Mouse (Mus musculus) MEL (cell line): Measurements from ENCODE around the gene Sostdc1. TPM values are rescaled to one million over a fixed set of nuclear protein-coding genes. Genes with fewer than 3 reads are reported as not detected.

Experiments
- DNase-seq: peaks from one replicate; pipeline ENCODE4 v3.0.0; 2011; ENCODE audit warnings: low read depth, low spot score
- H3K27ac ChIP-seq: 2 replicates; pipeline ENCODE4 v1.5.1; 2012; ENCODE audit warnings: low read depth, mild to moderate bottlenecking, control low read depth, low read length, moderate library complexity; ENCODE audit not compliant: control insufficient read depth
- H3K27me3 ChIP-seq, 2 experiments: fragments of 150-350 bp in 1 of 2; sonication (generic) in 1 of 2; 2 replicates each; pipeline ENCODE4 v1.6.1; 2012; ENCODE audit warnings: low read length in 2 of 2, mild to moderate bottlenecking in 2 of 2, improper control_type of control experiment in 1 of 2, moderate library complexity in 1 of 2; ENCODE audit not compliant: insufficient read depth in 2 of 2, control insufficient read depth in 1 of 2
- H3K36me3 ChIP-seq, 2 experiments: 2 replicates each; pipeline ENCODE4 v1.6.1; 2012 to 2014; ENCODE audit warnings: low read length in 2 of 2, improper control_type of control experiment in 1 of 2, inconsistent platforms in 1 of 2, mild to moderate bottlenecking in 1 of 2; ENCODE audit not compliant: insufficient read depth in 2 of 2, control insufficient read depth in 1 of 2
- H3K4me1 ChIP-seq, 2 experiments: fragments of 150-350 bp in 1 of 2; sonication (generic) in 1 of 2; 2 replicates each; pipeline ENCODE4 v1.6.1; 2012; ENCODE audit warnings: low read length in 2 of 2, improper control_type of control experiment in 1 of 2, mild to moderate bottlenecking in 1 of 2; ENCODE audit not compliant: insufficient read depth in 2 of 2, control insufficient read depth in 1 of 2
- H3K4me3 ChIP-seq, 2 experiments: fragments of 150-350 bp in 1 of 2; sonication (generic) in 1 of 2; 2 replicates each; pipeline ENCODE4 v1.5.1; 2012; ENCODE audit warnings: low read depth in 2 of 2, low read length in 2 of 2, mild to moderate bottlenecking in 2 of 2, moderate library complexity in 2 of 2, control low read depth in 1 of 2, improper control_type of control experiment in 1 of 2; ENCODE audit not compliant: control insufficient read depth in 1 of 2, insufficient read depth in 1 of 2
- H3K79me2 ChIP-seq: 2 replicates; pipeline ENCODE4 v1.6.1; 2012; ENCODE audit warnings: mild to moderate bottlenecking, low read length, moderate library complexity; ENCODE audit not compliant: control insufficient read depth, poor library complexity, insufficient read depth
- H3K9ac ChIP-seq: 2 replicates; pipeline ENCODE4 v1.6.1; 2012; ENCODE audit warnings: low read depth, mild to moderate bottlenecking, control low read depth, low read length, moderate library complexity; ENCODE audit not compliant: control insufficient read depth, poor library complexity, severe bottlenecking
- H3K9me3 ChIP-seq: fragments of 150-350 bp; sonication (generic); replicated peaks from 2 replicates; pipeline ENCODE4 v1.6.1; 2012; ENCODE audit warnings: mild to moderate bottlenecking, low read length, improper control_type of control experiment, moderate library complexity; ENCODE audit not compliant: insufficient read depth
- CHD1 ChIP-seq: IDR thresholded peaks from 2 replicates; pipeline ENCODE4 v1.6.1; 2012; ENCODE audit warnings: low read depth, mild to moderate bottlenecking, inconsistent platforms, low read length, improper control_type of control experiment
- CHD2 ChIP-seq: IDR thresholded peaks from 2 replicates; pipeline ENCODE4 v1.6.1; 2011; ENCODE audit warnings: low read length, improper control_type of control experiment
- CTCF ChIP-seq, 3 experiments: IDR thresholded peaks in 2 of 3; conservative IDR thresholded peaks in 1 of 3; 2 replicates each; pipeline ENCODE4 v1.5.1; 2011 to 2012; ENCODE audit warnings: low read length in 3 of 3, low read depth in 2 of 3, mild to moderate bottlenecking in 2 of 3, improper control_type of control experiment in 1 of 3, inconsistent platforms in 1 of 3, mixed read lengths in 1 of 3, moderate library complexity in 1 of 3; ENCODE audit not compliant: control insufficient read depth in 1 of 3, insufficient read depth in 1 of 3, poor library complexity in 1 of 3, severe bottlenecking in 1 of 3
- E2F4 ChIP-seq: IDR thresholded peaks from 2 replicates; pipeline ENCODE4 v1.6.1; 2011; ENCODE audit warnings: low read depth, low read length, improper control_type of control experiment, borderline replicate concordance
- ELF1 ChIP-seq: IDR thresholded peaks from 2 replicates; pipeline ENCODE4 v1.6.1; 2014; ENCODE audit warnings: low read depth, mild to moderate bottlenecking, inconsistent platforms, low read length, improper control_type of control experiment, moderate library complexity
- ETS1 ChIP-seq: IDR thresholded peaks from 2 replicates; pipeline ENCODE4 v1.6.1; 2012; ENCODE audit warnings: low read depth, mild to moderate bottlenecking, inconsistent platforms, low read length, improper control_type of control experiment, moderate library complexity
- GATA1 ChIP-seq: IDR thresholded peaks from 2 replicates; pipeline ENCODE4 v1.6.1; 2011; ENCODE audit warnings: low read depth, low read length, improper control_type of control experiment
- HCFC1 ChIP-seq: IDR thresholded peaks from 2 replicates; pipeline ENCODE4 v1.6.1; 2012; ENCODE audit warnings: low read depth, mild to moderate bottlenecking, inconsistent platforms, low read length, improper control_type of control experiment, moderate library complexity
- KAT2A ChIP-seq: conservative IDR thresholded peaks from 2 replicates; pipeline ENCODE4 v1.6.1; 2012; ENCODE audit warnings: low read depth, low read length, improper control_type of control experiment, inconsistent platforms
- MAFK ChIP-seq: IDR thresholded peaks from 2 replicates; pipeline ENCODE4 v1.6.1; 2011; ENCODE audit warnings: low read depth, mild to moderate bottlenecking, low read length, improper control_type of control experiment, borderline replicate concordance
- MAX ChIP-seq: IDR thresholded peaks from 2 replicates; pipeline ENCODE4 v1.6.1; 2011; ENCODE audit warnings: low read length, improper control_type of control experiment
- MAZ ChIP-seq: IDR thresholded peaks from 2 replicates; pipeline ENCODE4 v1.6.1; 2012; ENCODE audit warnings: low read depth, mild to moderate bottlenecking, inconsistent platforms, low read length, improper control_type of control experiment
- MXI1 ChIP-seq: IDR thresholded peaks from 2 replicates; pipeline ENCODE4 v1.6.1; 2011; ENCODE audit warnings: mild to moderate bottlenecking, low read depth, low read length, improper control_type of control experiment
- MYB ChIP-seq: IDR thresholded peaks from 2 replicates; pipeline ENCODE4 v1.6.1; 2011; ENCODE audit warnings: mild to moderate bottlenecking, low read depth, low read length, improper control_type of control experiment
- MYC ChIP-seq: IDR thresholded peaks from 2 replicates; pipeline ENCODE4 v1.6.1; 2011; ENCODE audit warnings: low read depth, mild to moderate bottlenecking, low read length, improper control_type of control experiment, moderate library complexity
- NELFE ChIP-seq: IDR thresholded peaks from 2 replicates; pipeline ENCODE4 v1.6.1; 2011; ENCODE audit warnings: low read depth, low read length, improper control_type of control experiment
- NRF1 ChIP-seq: IDR thresholded peaks from 2 replicates; pipeline ENCODE4 v1.6.1; 2014; ENCODE audit warnings: low read depth, mild to moderate bottlenecking, inconsistent platforms, low read length, improper control_type of control experiment, moderate library complexity; ENCODE audit not compliant: poor library complexity, insufficient read depth, severe bottlenecking
- POLR2A ChIP-seq, 2 experiments: IDR thresholded peaks; 2 replicates each; pipeline ENCODE4 v1.6.1; 2011 to 2012; ENCODE audit warnings: low read length in 2 of 2, mild to moderate bottlenecking in 2 of 2, control low read depth in 1 of 2, improper control_type of control experiment in 1 of 2, low read depth in 1 of 2, moderate library complexity in 1 of 2; ENCODE audit not compliant: control insufficient read depth in 1 of 2, insufficient read depth in 1 of 2, poor library complexity in 1 of 2
- POLR2AphosphoS5 ChIP-seq: IDR thresholded peaks from 2 replicates; pipeline ENCODE4 v1.6.1; 2012; ENCODE audit warnings: low read depth, borderline replicate concordance, mild to moderate bottlenecking, inconsistent platforms, low read length, moderate library complexity, mixed read lengths
- RAD21 ChIP-seq: IDR thresholded peaks from 2 replicates; pipeline ENCODE4 v1.6.1; 2011; ENCODE audit warnings: mild to moderate bottlenecking, low read depth, low read length, improper control_type of control experiment
- RCOR1 ChIP-seq: IDR thresholded peaks from 2 replicates; pipeline ENCODE4 v1.6.1; 2012; ENCODE audit warnings: low read depth, mild to moderate bottlenecking, inconsistent platforms, low read length, improper control_type of control experiment
- TAL1 ChIP-seq: IDR thresholded peaks from 2 replicates; pipeline ENCODE4 v1.6.1; 2012; ENCODE audit warnings: mild to moderate bottlenecking, inconsistent platforms, low read length, moderate library complexity, mixed read lengths
- TBP ChIP-seq: IDR thresholded peaks from 2 replicates; pipeline ENCODE4 v1.8.0; 2011; ENCODE audit warnings: low read depth, low read length, improper control_type of control experiment
- TCF12 ChIP-seq: IDR thresholded peaks from 2 replicates; pipeline ENCODE4 v1.6.1; 2014; ENCODE audit warnings: low read depth, mild to moderate bottlenecking, inconsistent platforms, low read length, improper control_type of control experiment, moderate library complexity
- UBTF ChIP-seq: IDR thresholded peaks from 2 replicates; pipeline ENCODE4 v1.6.1; 2012; ENCODE audit warnings: low read depth, mild to moderate bottlenecking, inconsistent platforms, low read length, improper control_type of control experiment, moderate library complexity, borderline replicate concordance; ENCODE audit not compliant: insufficient read depth
- USF1 ChIP-seq: IDR thresholded peaks from 2 replicates; pipeline ENCODE4 v1.6.1; 2014; ENCODE audit warnings: low read depth, mild to moderate bottlenecking, inconsistent platforms, low read length, improper control_type of control experiment, moderate library complexity
- USF2 ChIP-seq, 2 experiments: IDR thresholded peaks; 2 replicates each; pipeline ENCODE4 v1.6.1; 2011 to 2012; ENCODE audit warnings: improper control_type of control experiment in 2 of 2, low read length in 2 of 2, borderline replicate concordance in 1 of 2, inconsistent platforms in 1 of 2, low read depth in 1 of 2, mild to moderate bottlenecking in 1 of 2; ENCODE audit not compliant: insufficient read depth in 1 of 2
- ZKSCAN1 ChIP-seq: IDR thresholded peaks from 2 replicates; pipeline ENCODE4 v1.6.1; 2012; ENCODE audit warnings: low read depth, mild to moderate bottlenecking, inconsistent platforms, low read length, improper control_type of control experiment, moderate library complexity
- ZNF384 ChIP-seq: IDR thresholded peaks from 2 replicates; pipeline ENCODE4 v1.6.1; 2012; ENCODE audit warnings: low read depth, mild to moderate bottlenecking, inconsistent platforms, low read length, improper control_type of control experiment
- polyA plus RNA-seq, 2 experiments: library from polyadenylated mRNA; stranded (reverse) in 1 of 2; unstranded in 1 of 2; fragments of >175 nt in 1 of 2; fragments of >200 nt in 1 of 2; gene quantifications; 2 replicates each; pipeline versions ENCODE4 v1.2.1 to v1.2.4; 2012; ENCODE audit warnings: low replicate concordance in 2 of 2, low read depth in 1 of 2; ENCODE audit not compliant: insufficient read length in 2 of 2, insufficient read depth in 1 of 2, missing spikeins in 1 of 2
- total RNA-seq: library from RNA; depleted of rRNA; stranded (reverse); fragments of 300-350 nt; gene quantifications from 2 replicates; pipeline ENCODE4 v1.2.3, GENCODE M21; 2012

Sostdc1 gene
- total and polyA plus RNA-seq, 3 experiments: not detected

DNA sequence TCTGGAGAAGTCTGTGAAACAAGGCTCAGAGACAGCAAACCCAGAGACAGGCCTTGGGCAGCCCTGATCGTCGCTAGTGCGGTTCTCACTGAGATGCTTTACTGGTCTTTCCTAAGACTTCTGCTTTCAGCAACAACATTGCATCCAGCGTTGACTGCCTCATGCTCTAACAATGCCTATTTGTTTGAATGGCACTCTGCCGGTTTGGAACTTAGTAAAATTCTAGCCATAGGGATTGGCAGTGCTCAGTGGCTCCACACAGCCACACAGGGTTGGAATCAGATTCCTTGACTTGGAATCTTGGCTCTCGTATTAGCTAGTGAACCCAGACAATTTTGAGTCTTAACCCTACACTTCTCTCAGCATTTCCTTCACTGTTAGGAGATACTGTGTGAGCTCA is 22.6 kb upstream of the Sostdc1 start:
- H3K4me3 ChIP-seq: no peak overlapping the region
- no peaks in the 10 kb centered on the region for H3K4me1 ChIP-seq
- TF ChIP-seq USF2 (IDR thresholded peaks at IDR 0.05; ENCODE audit: borderline replicate concordance in 1 of 2, insufficient read depth in 1 of 2, low read depth in 1 of 2, low read length in 2 of 2): no peak
- no peak for TF ChIP-seq MYC
- no peak for TF ChIP-seq KAT2A
- no peak for TF ChIP-seq CTCF (IDR thresholded peaks at IDR 0.05 in 2 of 3, conservative IDR thresholded peaks at IDR 0.05 in 1 of 3; ENCODE audit: control insufficient read depth in 1 of 3, insufficient read depth in 1 of 3, low read depth in 2 of 3, low read length in 3 of 3, poor library complexity in 1 of 3, severe bottlenecking in 1 of 3)
- TF ChIP-seq UBTF: no peak
- TF ChIP-seq POLR2AphosphoS5: no peak
- TF ChIP-seq HCFC1: no peak
- no peak for TF ChIP-seq ELF1
- TF ChIP-seq ZNF384: no peak
- TF ChIP-seq POLR2A (IDR thresholded peaks at IDR 0.05; ENCODE audit: control insufficient read depth in 1 of 2, insufficient read depth in 1 of 2, low read depth in 1 of 2, low read length in 2 of 2, poor library complexity in 1 of 2): no peak
- TF ChIP-seq ETS1: no peak
- no peak for TF ChIP-seq MAX
- no peak for TF ChIP-seq TBP
- TF ChIP-seq NELFE: no peak
- no peak for TF ChIP-seq CHD1
- no peak overlapping the region for H3K27ac ChIP-seq
- no peaks in the 10 kb centered on the region for H3K79me2 ChIP-seq
- H3K36me3 ChIP-seq: no peaks in the 10 kb centered on the region
- H3K27me3 ChIP-seq: no peaks in the 10 kb centered on the region; a peak in 2 of 4 replicates
- H3K9me3 ChIP-seq: no peaks in the 10 kb centered on the region
- H3K9ac ChIP-seq: no peak overlapping the region
- DNase-seq: no peak

- no peaks in the 10 kb centered on the region for H3K9me3 ChIP-seq
- no peak overlapping the region for H3K4me3 ChIP-seq
- H3K36me3 ChIP-seq: no peaks in the 10 kb centered on the region
- no peak for DNase-seq
- TF ChIP-seq TCF12 (no peak), CHD2 (no peak), POLR2AphosphoS5 (no peak), MYB (no peak), UBTF (no peak), E2F4 (no peak), RCOR1 (no peak), ZKSCAN1 (no peak), GATA1 (no peak), MAZ (no peak), NRF1 (no peak), HCFC1 (no peak), USF1 (no peak), MXI1 (no peak), MAFK (no peak), POLR2A (IDR thresholded peaks at IDR 0.05; ENCODE audit: control insufficient read depth in 1 of 2, insufficient read depth in 1 of 2, low read depth in 1 of 2, low read length in 2 of 2, poor library complexity in 1 of 2) (no peak), RAD21 (no peak), TAL1 (no peak), USF2 (IDR thresholded peaks at IDR 0.05; ENCODE audit: borderline replicate concordance in 1 of 2, insufficient read depth in 1 of 2, low read depth in 1 of 2, low read length in 2 of 2) (no peak)
- H3K27ac ChIP-seq: no peak overlapping the region
- H3K27me3 ChIP-seq: no peaks in the 10 kb centered on the region; a peak in 1 of 4 replicates
- H3K79me2 ChIP-seq: no peaks in the 10 kb centered on the region
- no peaks in the 10 kb centered on the region for H3K4me1 ChIP-seq
- no peak overlapping the region for H3K9ac ChIP-seq
These were observed 11.6 kb upstream of the Sostdc1 start for GRCm38 (mm10) chr12:36302326-36302725.
